Mouse (Mus musculus) kidney, postnatal 10 days (tissue): Measurements from ENCODE around the gene Foxp4.
A peak's percentile ranks its signal among the peaks of the same experiment; 100 is the strongest.

Source experiments
- DNase-seq: peaks from one replicate; pipeline ENCODE4 v3.0.0; 2021; ENCODE audit warnings: mixed read lengths

Foxp4 gene

DNA sequence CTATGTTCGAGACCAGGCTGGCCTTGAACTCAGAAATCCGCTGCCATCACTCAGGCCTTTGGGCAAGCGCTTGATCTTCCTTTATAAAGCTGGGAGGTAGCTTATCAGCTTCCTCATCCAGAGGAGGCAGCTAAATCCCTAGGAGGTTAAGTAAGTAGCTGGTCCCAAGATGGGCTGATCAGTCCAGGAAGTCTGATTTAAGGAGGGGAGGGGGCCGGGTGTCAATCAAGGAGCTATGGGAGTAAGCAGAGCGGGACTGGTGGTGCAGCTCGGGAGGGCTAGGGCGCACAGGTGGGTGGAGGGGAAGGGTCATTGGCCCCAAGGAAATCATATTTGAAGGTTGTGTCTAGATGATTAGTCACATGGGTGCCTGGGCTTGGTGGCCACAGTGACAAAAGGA lies 35.8 kb downstream of the Foxp4 start:
- DNase-seq: no peak

- no peak for DNase-seq
These were observed 36.3 kb downstream of the Foxp4 start for GRCm38 (mm10) chr17:47888155-47888455.

DNA sequence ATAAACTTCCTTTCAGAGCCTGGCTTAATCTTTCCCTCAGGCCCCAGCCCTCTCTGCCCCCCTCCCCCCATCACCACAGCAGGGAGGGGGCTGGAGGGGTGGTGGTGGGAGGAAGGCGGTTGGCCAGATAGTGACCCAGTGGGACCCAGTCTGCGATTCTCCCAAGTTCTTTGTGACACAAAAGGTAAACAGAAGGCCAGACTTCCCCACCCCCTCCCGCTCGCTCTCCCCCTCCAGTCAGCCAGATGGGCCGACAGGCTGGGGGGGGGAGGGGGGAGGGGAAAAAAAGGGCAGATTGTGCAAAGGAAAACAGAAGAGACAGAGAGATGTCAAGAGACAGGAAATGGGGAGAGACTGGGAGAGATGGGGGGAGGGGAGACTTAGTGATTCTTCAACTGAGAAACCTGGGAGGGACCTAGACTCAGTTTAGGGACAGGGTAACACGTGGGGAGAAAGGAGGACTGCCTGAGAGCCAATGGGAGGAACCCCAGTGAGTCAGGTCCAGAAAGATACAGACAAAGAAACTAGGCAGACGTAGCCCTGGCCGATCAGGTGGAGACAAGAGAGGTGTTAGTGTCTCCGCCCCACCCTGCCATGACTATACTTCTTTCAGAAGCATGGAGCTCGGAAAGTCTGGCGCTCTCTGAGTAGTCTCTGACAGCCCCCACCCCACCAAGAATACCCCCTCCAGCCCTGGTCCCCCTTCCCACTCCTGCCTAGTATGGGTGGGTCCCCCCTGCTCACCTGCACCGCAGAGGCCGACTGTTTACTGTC lies 36.9 kb downstream of the Foxp4 start:
- DNase-seq: no peak

DNA sequence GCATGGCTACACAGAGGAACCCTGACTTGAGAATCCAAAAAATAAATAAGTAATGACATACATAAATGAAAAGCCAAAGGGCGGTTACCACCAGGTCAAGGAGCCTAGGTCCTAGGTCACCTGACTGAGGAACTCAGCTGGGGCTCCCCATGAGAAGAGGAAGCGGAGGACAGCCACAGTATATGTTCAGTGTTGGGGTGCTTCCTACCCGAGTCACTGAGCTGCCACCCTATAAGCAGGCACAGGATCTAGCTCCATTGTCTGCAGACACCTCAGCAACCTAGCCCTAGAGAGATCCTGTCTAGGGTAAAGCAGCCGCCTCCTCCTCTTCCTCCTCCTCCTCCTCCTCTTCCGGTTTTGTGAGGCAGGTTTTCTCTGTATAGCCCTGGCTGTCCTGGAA lies 41.3 kb downstream of the Foxp4 start:
- no peak for DNase-seq

DNA sequence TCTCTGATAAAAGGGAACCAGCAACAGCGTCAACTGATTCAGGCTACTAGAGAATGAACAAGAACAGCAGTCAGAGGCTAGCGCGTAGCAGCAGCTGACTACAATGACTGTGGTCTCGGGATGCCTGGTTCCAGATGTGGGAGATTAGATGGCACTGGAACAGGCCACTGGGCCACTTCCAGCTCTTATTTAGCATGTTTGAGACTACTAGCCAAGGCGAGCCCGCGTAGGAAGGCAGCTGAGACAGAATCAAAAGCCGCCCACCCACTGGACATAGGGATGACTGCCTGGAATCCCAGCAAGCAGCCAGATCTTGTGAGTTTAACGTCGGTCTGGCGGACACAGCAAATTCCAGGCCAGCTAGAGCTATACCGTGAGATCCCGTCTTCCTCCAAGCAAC lies 43.1 kb downstream of the Foxp4 start:
- DNase-seq: no peak

- no peak for DNase-seq
These were observed 45.2 kb downstream of the Foxp4 start for GRCm38 (mm10) chr17:47879207-47879606.

- DNase-seq: no peak
These were observed 45.9 kb downstream of the Foxp4 start for GRCm38 (mm10) chr17:47878378-47879089.

DNA sequence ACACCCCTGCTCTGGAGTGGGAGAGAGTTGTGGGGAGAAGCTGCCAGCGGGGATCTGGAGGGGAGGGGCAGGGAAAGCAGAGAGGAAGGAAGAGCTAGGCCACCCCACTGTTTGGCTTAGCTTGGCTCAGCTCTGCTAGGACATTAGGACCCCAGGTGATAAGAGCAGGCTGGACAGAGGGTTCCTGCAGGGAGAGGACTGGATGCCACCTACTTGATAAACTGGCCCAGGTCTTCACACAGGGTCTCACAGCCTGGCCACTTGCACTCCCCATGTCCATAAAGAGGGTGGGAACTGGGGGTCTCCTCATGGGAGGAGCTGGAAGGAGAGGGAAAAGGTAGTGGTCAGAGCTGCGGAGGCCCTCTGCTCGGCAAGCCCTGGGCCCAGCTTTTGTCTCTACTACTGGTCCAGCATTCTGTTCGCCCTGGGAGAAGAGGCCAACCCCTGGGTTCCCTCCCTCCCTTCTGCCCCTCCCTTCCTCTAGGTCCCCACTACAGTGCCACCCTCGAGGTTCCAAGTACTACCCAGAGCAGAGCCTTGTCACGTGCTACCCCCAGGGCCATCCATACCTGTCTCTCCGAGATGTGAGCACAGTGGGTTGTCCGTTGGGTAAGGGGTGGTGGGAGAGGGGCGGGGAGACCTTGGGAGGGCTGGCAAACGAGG lies 46.6 kb downstream of the Foxp4 start:
- DNase-seq: no peak

GRCm38 (mm10) chr17:47876776-47877714 lies 47.4 kb downstream of the Foxp4 start:
- DNase-seq: no peak

- DNase-seq: peak; percentile 91
These were observed 51.1 kb downstream of the Foxp4 start for GRCm38 (mm10) chr17:47873341-47873791.

GRCm38 (mm10) chr17:47872311-47873011 lies 52.0 kb downstream of the Foxp4 start:
- no peak for DNase-seq

DNA sequence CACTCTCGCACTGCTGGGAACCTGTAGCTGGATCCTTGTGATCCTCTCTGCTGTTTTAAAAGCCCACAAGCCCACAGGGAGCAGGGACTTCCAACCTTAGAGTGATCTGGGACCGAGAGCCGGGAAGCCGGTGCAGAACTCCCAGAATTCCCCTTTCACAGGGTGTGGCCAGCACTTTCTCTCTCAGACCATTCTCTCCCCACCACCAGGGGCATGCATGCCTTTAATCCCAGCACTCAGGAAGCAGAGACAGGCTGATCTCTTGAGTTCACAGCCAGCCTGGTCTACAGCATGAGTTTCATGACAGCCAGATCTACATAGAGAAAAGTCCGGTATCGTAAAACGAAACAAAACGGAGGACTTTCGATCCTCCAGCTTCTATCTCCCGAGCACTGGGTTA lies 54.6 kb downstream of the Foxp4 start:
- DNase-seq: no peak

- no peak for DNase-seq
These were observed 58.4 kb downstream of the Foxp4 start for GRCm38 (mm10) chr17:47866037-47866436.

DNA sequence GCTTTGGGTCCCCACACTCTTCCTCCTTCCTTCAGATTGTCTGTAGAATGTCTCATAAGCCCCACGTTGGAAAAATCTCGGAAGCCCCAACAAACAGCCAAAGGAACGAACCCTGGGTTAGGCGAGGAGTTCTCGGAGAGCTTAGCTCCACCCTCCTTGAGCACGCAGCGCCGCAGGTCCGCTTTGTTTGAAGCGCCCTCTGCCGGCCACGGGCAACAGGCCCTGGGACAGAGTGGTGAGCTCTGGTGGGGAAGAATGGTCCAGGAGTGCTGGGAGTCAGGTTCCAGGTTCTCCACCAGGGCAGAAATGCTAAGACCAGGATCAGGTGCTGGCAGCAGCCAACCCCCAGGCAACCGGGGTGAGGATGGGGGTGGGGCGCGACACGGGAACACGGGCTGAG lies 59.9 kb downstream of the Foxp4 start:
- DNase-seq: peak; percentile 94

GRCm38 (mm10) chr17:47863437-47863836 lies 61.0 kb downstream of the Foxp4 start:
- no peak for DNase-seq

GRCm38 (mm10) chr17:47863023-47863422 lies 61.4 kb downstream of the Foxp4 start:
- DNase-seq: no peak

DNA sequence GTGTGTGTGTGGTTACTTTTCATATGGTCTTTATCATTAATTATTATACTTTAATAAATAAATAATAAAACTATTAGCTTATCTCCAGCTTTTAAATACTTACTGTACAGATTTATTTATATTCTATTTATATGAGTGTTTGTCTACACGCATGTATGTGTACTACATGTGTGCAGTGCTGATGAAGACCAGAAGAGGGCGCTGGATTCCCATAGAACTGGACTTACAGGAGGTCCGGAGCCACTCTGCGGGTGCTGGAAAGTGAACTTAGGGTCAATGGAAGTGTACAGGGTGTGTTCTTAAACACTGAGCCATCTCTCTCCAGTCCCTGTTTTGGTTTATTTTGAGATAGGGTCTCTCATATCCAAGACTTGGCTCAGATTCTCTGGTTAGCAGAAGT lies 68.9 kb downstream of the Foxp4 start:
- no peak for DNase-seq

GRCm38 (mm10) chr17:47854908-47855307 lies 69.5 kb downstream of the Foxp4 start:
- DNase-seq: no peak

DNA sequence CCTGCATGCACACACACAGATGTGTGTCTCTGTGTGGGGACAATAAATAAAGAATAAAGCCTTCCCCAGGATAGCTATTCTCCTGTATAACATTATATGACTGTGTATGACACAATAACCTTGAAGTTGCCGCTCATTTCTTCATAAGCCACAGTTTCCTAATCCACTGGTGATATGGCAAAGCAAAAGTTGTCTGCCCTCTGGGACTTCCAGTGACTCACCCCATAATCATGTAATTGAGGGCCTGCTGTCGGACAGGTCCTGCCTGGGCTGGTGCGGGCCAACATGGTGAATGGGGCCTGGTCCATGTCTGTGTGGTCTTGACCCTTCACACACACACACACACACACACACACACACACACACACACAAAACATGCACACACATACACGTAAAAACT lies 70.7 kb downstream of the Foxp4 start:
- no peak for DNase-seq

- DNase-seq: no peak
These were observed 71.1 kb downstream of the Foxp4 start for GRCm38 (mm10) chr17:47853336-47853735.

- DNase-seq: peak; percentile 44
These were observed 72.6 kb downstream of the Foxp4 start for GRCm38 (mm10) chr17:47851798-47852360.
